Mouse (Mus musculus) C2C12 (cell line): ENCODE results near the gene Aurkaip1.

ENCODE experiments used
- CEBPB ChIP-seq: IDR thresholded peaks from one replicate; pipeline ENCODE4 v1.6.1; 2011; ENCODE audit warnings: low read depth, mild to moderate bottlenecking, control low read depth, moderate library complexity
- CTCF ChIP-seq: IDR thresholded peaks from one replicate; pipeline ENCODE4 v1.5.1; 2011; ENCODE audit not compliant: control insufficient read depth, insufficient read depth, insufficient read length
- MAX ChIP-seq: IDR thresholded peaks from one replicate; pipeline ENCODE4 v1.6.1; 2011; ENCODE audit warnings: mild to moderate bottlenecking, control low read depth
- MYOD1 ChIP-seq: IDR thresholded peaks from one replicate; pipeline ENCODE4 v1.6.1; 2011; ENCODE audit warnings: low read depth; ENCODE audit not compliant: control insufficient read depth, insufficient read length
- MYOG ChIP-seq: IDR thresholded peaks from one replicate; pipeline ENCODE4 v1.6.1; 2011; ENCODE audit not compliant: control insufficient read depth, insufficient read length; ENCODE audit errors: extremely low read depth
- USF1 ChIP-seq: IDR thresholded peaks from one replicate; pipeline ENCODE4 v1.6.1; 2011; ENCODE audit warnings: low read depth, mild to moderate bottlenecking, control low read depth, moderate library complexity

DNA sequence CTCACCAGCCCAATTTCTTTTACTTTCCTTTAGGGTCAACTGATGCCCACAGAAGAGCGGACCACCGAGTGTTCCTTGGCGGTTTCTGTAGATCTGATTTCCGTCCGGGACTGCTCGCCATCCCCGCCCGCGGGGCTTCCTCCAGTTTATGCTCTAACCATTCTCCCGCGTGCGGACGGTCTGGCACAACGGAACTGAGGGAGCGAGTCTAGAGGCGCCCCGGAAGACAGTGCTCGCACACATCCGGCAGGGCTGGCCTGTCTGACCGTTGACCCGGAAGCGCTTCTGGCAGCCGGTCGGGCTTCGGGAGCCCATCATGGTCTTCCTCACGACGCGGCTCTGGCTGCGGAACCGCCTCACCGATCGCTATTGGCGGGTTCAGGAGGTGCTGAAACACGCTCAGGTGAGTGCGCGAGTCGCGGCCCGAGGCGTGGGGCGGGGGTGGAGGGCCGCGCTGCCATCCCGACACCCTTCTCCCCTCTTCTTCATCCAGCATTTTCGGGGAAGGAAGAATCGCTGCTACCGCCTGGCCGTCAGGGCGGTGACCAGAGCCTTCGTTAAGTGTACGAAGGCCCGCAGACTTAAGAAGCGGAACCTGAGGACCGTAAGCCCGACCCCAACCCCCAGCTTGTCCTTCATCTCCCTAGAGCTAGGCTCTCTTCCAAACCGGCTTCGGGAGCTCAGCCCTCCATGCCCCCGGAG is 27.6 kb upstream of the Aurkaip1 start:
- TF ChIP-seq CTCF (no peak), MYOG (no peak), MAX (peak; percentile 60), CEBPB (no peak), MYOD1 (no peak), USF1 (no peak)
